Mouse (Mus musculus) forebrain, embryonic 16.5 days (tissue): ENCODE measurements at regions not wholly inside any gene's neighbourhood (a gene's known extent, or its start where the extent isn't known, plus 50 kb on each side); places are given as distances from the start of the nearest gene placed in this dataset.

ENCODE experiments used
- ATAC-seq: fragments of 200-750 bp; cut with Nextera tagmentation; 2 replicates; pipeline ENCODE4 v1.8.0; 2017; ENCODE audit warnings: mild to moderate bottlenecking, moderate library complexity
- H3K27ac ChIP-seq: fragments of 300-500 bp; sonication (generic); 2 replicates; pipeline ENCODE4 v1.5.1; 2014; ENCODE audit warnings: low read length, control low read depth
- H3K27me3 ChIP-seq: fragments of 300-500 bp; sonication (generic); replicated peaks from 2 replicates; pipeline ENCODE4 v1.6.1; 2014; ENCODE audit warnings: low read length; ENCODE audit not compliant: control insufficient read depth, insufficient read depth
- H3K36me3 ChIP-seq: fragments of 300-500 bp; sonication (generic); 2 replicates; pipeline ENCODE4 v1.6.1; 2014; ENCODE audit not compliant: control insufficient read depth, insufficient read depth
- H3K4me1 ChIP-seq: fragments of 300-500 bp; sonication (generic); replicated peaks from 2 replicates; pipeline ENCODE4 v1.6.1; 2014; ENCODE audit warnings: low read length; ENCODE audit not compliant: control insufficient read depth, insufficient read depth
- H3K4me2 ChIP-seq: fragments of 300-500 bp; sonication (generic); 2 replicates; pipeline ENCODE4 v1.6.1; 2014; ENCODE audit warnings: mild to moderate bottlenecking, low read length, control low read depth
- H3K4me3 ChIP-seq: fragments of 300-500 bp; sonication (generic); replicated peaks from 2 replicates; pipeline ENCODE4 v1.5.1; 2014; ENCODE audit warnings: mild to moderate bottlenecking, low read length, control low read depth
- H3K9ac ChIP-seq: fragments of 300-500 bp; sonication (generic); replicated peaks from 2 replicates; pipeline ENCODE4 v1.6.1; 2014; ENCODE audit warnings: low read depth, low read length, control low read depth
- H3K9me3 ChIP-seq: fragments of 300-500 bp; sonication (generic); 2 replicates; pipeline ENCODE4 v1.6.1; 2016; ENCODE audit warnings: low read length; ENCODE audit not compliant: control insufficient read depth
- WGBS: fragments of 180-500 bp; shearing (Covaris S2); extraction: QIAGEN DNeasy Blood & Tissue Kit; methylation state at CpG from one replicate; pipeline ENCODE4 v1.1.7; 2014; 5-methylcytosine and 5-hydroxymethylcytosine counted together

GRCm38 (mm10) chr1:194281941-194282340, 336.1 kb upstream of the Plxna2 start:
- H3K27ac ChIP-seq, result no peak overlapping the region
- no peaks in the 10 kb centered on the region for H3K27me3 ChIP-seq
- H3K4me3 ChIP-seq, result no peak overlapping the region
- no peaks in the 10 kb centered on the region for H3K9me3 ChIP-seq
- no peak for ATAC-seq
- WGBS, result 44% methylated on average over 3 of the region's 3 CpGs
- no peak overlapping the region for H3K4me2 ChIP-seq
- H3K4me1 ChIP-seq, result no peaks in the 10 kb centered on the region
- no peak overlapping the region for H3K9ac ChIP-seq
- no peaks in the 10 kb centered on the region for H3K36me3 ChIP-seq

GRCm38 (mm10) chr1:194268028-194268427, 350.0 kb upstream of the Plxna2 start:
- no peak for ATAC-seq
- Histone ChIP-seq H3K4me3 (no peak overlapping the region), H3K9ac (no peak overlapping the region), H3K4me2 (no peak overlapping the region), H3K27ac (no peak overlapping the region), H3K9me3 (no peaks in the 10 kb centered on the region), H3K4me1 (no peaks in the 10 kb centered on the region), H3K27me3 (no peaks in the 10 kb centered on the region), H3K36me3 (no peaks in the 10 kb centered on the region)

GRCm38 (mm10) chr1:194262374-194262773, 355.6 kb upstream of the Plxna2 start:
- H3K36me3 ChIP-seq, result no peaks in the 10 kb centered on the region

GRCm38 (mm10) chr1:194259957-194260356, 358.1 kb upstream of the Plxna2 start:
- H3K27ac ChIP-seq, result no peak overlapping the region
- WGBS, result 83% methylated on average over 3 of the region's 3 CpGs
- ATAC-seq, result no peak
- H3K9me3 ChIP-seq, result no peaks in the 10 kb centered on the region
- H3K4me1 ChIP-seq, result peaks cover 8% of the 10 kb centered on the region; the same call in 1 of the 2 replicates
- H3K4me3 ChIP-seq, result no peak overlapping the region
- no peaks in the 10 kb centered on the region for H3K27me3 ChIP-seq
- no peak overlapping the region for H3K4me2 ChIP-seq
- no peaks in the 10 kb centered on the region for H3K36me3 ChIP-seq
- H3K9ac ChIP-seq, result no peak overlapping the region

More at GRCm38 (mm10) chr1:194262374-194262773, 355.6 kb upstream of the Plxna2 start:
- Histone ChIP-seq H3K27me3 (no peaks in the 10 kb centered on the region), H3K9ac (no peak overlapping the region), H3K27ac (no peak overlapping the region), H3K4me2 (no peak overlapping the region), H3K9me3 (no peaks in the 10 kb centered on the region), H3K4me3 (no peak overlapping the region), H3K4me1 (peaks cover 8% of the 10 kb centered on the region; the same call in 1 of the 2 replicates)
- WGBS, result 12% methylated on average over 4 of the region's 4 CpGs
- no peak for ATAC-seq

GRCm38 (mm10) chr1:194244776-194245366, 373.1 kb upstream of the Plxna2 start:
- Histone ChIP-seq H3K27ac (no peak overlapping the region), H3K4me2 (no peak overlapping the region), H3K36me3 (no peaks in the 10 kb centered on the region), H3K9me3 (no peaks in the 10 kb centered on the region), H3K4me3 (no peak overlapping the region), H3K9ac (no peak overlapping the region), H3K4me1 (peaks cover 11% of the 10 kb centered on the region), H3K27me3 (no peaks in the 10 kb centered on the region)
- peak; percentile 26; the same call in 1 of the 2 replicates for ATAC-seq
- WGBS, result 10% methylated on average over 1 of the region's 1 CpGs

- H3K36me3 ChIP-seq, result no peaks in the 10 kb centered on the region
- H3K27ac ChIP-seq, result no peak overlapping the region
- H3K9ac ChIP-seq, result no peak overlapping the region
- no peak overlapping the region for H3K4me2 ChIP-seq
- H3K4me1 ChIP-seq, result peaks cover 11% of the 10 kb centered on the region
- H3K4me3 ChIP-seq, result no peak overlapping the region
- no peaks in the 10 kb centered on the region for H3K27me3 ChIP-seq
- no peaks in the 10 kb centered on the region for H3K9me3 ChIP-seq
- no peak for ATAC-seq
Measured at GRCm38 (mm10) chr1:194241111-194241510, 376.9 kb upstream of the Plxna2 start.

GRCm38 (mm10) chr1:194231206-194231605, 386.8 kb upstream of the Plxna2 start:
- no peaks in the 10 kb centered on the region for H3K36me3 ChIP-seq
- no peaks in the 10 kb centered on the region for H3K27me3 ChIP-seq
- peak overlapping the region; percentile 83 for H3K27ac ChIP-seq
- 11% methylated on average over 4 of the region's 4 CpGs for WGBS
- no peak overlapping the region for H3K4me2 ChIP-seq
- no peaks in the 10 kb centered on the region for H3K9me3 ChIP-seq
- H3K4me3 ChIP-seq, result no peak overlapping the region
- peaks cover 40% of the 10 kb centered on the region for H3K4me1 ChIP-seq
- ATAC-seq, result peak; percentile 93
- no peak overlapping the region for H3K9ac ChIP-seq

GRCm38 (mm10) chr1:194226550-194227160, 391.4 kb upstream of the Plxna2 start:
- peak overlapping the region; percentile 93 for H3K27ac ChIP-seq
- no peak overlapping the region for H3K4me3 ChIP-seq
- H3K4me2 ChIP-seq, result peak overlapping the region; percentile 20
- ATAC-seq, result peak; percentile 83
- no peaks in the 10 kb centered on the region for H3K9me3 ChIP-seq
- H3K4me1 ChIP-seq, result peaks cover 57% of the 10 kb centered on the region
- no peaks in the 10 kb centered on the region for H3K36me3 ChIP-seq
- H3K27me3 ChIP-seq, result no peaks in the 10 kb centered on the region
- no peak overlapping the region; the same call in 1 of the 2 replicates for H3K9ac ChIP-seq
- 4% methylated on average over 6 of the region's 6 CpGs for WGBS

GRCm38 (mm10) chr1:194225786-194226185, 392.2 kb upstream of the Plxna2 start:
- H3K27ac ChIP-seq, result peak overlapping the region; percentile 93
- H3K36me3 ChIP-seq, result no peaks in the 10 kb centered on the region
- H3K9ac ChIP-seq, result no peak overlapping the region
- 10% methylated on average over 1 of the region's 1 CpGs for WGBS
- no peak for ATAC-seq
- H3K4me3 ChIP-seq, result no peak overlapping the region
- H3K27me3 ChIP-seq, result no peaks in the 10 kb centered on the region
- no peaks in the 10 kb centered on the region for H3K9me3 ChIP-seq
- H3K4me2 ChIP-seq, result no peak overlapping the region
- H3K4me1 ChIP-seq, result peaks cover 50% of the 10 kb centered on the region
